Mouse (Mus musculus): ENCODE results near the gene Lsm4. TPM values are rescaled to one million over a fixed set of nuclear protein-coding genes. Genes with fewer than 3 reads are reported as not detected.
A peak's percentile ranks its signal among the peaks of the same experiment; 100 is the strongest.

The Lsm4 gene
- 10 to 100 TPM; 85.2 to 93.7 TPM for total RNA-seq (2021)

- peak; percentile 97 for DNase-seq
- intact Hi-C loops (cut with DNase I), result no loop called here
Measured at GRCm38 (mm10) chr8:70673079-70673856, at the start of gene Lsm4. Gene Lsm4 (plus strand): TSS chr8:70673248.

- intact Hi-C loops (cut with DNase I), result no loop called here
- DNase-seq, result peak; percentile 53
Measured at GRCm38 (mm10) chr8:70625104-70625503, 47.9 kb upstream of the Lsm4 start.

GRCm38 (mm10) chr8:70627041-70627440 is 46.0 kb upstream of the Lsm4 start:
- intact Hi-C loops (cut with DNase I), result no loop called here
- no peak for DNase-seq

GRCm38 (mm10) chr8:70628986-70629490 is 44.0 kb upstream of the Lsm4 start:
- no peak for DNase-seq
- intact Hi-C loops (cut with DNase I), result no loop called here

GRCm38 (mm10) chr8:70629574-70630531 is 43.2 kb upstream of the Lsm4 start:
- intact Hi-C loops (cut with DNase I), result no loop called here
- peak; percentile 86 for DNase-seq

DNA sequence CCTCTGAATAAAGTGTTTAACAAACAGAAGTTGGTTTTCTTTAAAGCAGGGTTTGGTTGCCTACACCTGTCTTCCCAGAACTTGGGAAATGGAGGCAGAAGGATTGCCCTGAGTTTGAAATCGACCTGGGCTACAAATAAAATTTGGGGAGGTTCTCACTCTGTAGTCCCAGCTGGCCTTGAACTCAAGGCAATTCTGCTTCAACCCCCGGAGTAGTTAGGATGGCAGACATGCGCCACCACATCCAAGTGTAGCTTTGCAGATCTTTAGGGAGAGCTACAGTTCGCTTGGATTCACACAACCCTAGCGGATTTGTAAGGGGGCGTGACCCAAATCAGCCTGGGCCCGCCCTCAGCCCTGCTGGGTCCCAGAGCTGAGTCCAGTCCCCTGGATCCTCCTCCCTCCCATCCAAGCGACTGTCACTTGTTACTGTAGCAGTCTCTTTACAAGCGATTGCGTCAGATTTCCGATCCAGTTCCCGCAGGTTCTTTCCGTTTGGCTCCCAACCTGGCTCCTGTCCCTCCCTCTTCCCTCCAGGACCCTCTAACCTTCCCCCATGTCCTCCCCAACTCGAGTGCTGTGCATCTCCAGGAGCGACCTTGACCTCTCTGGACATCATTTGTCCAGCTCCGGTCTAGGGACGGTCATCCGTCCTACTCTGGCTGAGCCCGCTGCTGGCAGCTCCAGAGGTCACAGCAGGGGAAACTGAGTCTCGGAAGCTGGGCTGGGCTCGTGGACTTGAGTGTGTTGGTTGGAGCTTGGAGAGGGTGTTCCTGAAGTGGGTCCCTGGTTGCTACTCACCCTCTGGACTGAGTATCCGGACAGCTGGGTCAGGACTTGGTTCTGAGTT is 42.3 kb upstream of the Lsm4 start:
- intact Hi-C loops (cut with DNase I), result no loop called here

GRCm38 (mm10) chr8:70631436-70631835 is 41.6 kb upstream of the Lsm4 start:
- DNase-seq, result no peak
- intact Hi-C loops (cut with DNase I), result no loop called here

More for the DNA sequence above, 42.3 kb upstream of the Lsm4 start:
- DNase-seq, result no peak

- DNase-seq, result no peak
- intact Hi-C loops (cut with DNase I), result no loop called here
Measured at GRCm38 (mm10) chr8:70632346-70632892, 40.6 kb upstream of the Lsm4 start, which contains the start of gene Gdf15. Gene Gdf15 (minus strand): TSS chr8:70632456.

DNA sequence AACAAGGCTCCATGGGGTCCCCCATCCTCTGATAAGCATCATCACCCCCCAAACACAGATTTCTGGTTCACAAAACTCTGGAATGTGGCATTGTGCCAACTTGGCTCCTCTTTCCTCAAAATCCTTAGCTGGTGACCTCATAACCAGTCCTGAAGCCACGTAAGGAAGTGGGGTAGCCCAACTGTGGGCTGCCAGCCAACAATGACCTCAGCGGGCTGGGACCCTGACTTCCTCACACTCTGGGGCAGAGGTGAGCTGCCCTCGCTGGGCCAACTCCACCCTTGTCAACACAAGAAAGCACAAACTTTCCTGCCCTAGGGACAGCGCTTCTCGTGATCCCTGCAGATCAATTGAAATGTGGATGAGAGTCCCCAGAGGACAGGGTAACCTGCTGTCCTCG is 39.0 kb upstream of the Lsm4 start:
- intact Hi-C loops (cut with DNase I), result no loop called here
- no peak for DNase-seq

DNA sequence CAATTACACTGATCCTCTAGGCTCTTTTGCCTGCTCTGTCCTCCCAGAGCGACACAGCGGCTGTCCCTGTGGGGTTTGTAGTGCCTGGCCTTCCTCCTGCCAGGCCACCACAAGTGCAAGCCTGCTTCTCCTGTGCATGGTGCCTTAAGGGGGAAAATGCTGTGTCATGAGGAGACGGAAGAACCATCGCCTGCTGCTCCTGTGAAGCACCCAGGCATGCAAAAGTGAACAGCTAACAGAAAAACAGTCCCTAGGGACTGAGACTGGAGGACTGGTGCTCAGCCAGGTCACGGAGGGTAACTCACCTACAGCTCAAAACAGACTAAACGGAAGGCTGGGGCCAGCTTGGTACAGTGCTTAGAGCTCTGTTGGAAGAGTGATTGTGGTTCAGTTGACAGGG is 37.5 kb upstream of the Lsm4 start:
- no peak for DNase-seq
- intact Hi-C loops (cut with DNase I), result no loop called here

- DNase-seq, result no peak
- intact Hi-C loops (cut with DNase I), result no loop called here
Measured at GRCm38 (mm10) chr8:70636838-70637237, 36.2 kb upstream of the Lsm4 start.

DNA sequence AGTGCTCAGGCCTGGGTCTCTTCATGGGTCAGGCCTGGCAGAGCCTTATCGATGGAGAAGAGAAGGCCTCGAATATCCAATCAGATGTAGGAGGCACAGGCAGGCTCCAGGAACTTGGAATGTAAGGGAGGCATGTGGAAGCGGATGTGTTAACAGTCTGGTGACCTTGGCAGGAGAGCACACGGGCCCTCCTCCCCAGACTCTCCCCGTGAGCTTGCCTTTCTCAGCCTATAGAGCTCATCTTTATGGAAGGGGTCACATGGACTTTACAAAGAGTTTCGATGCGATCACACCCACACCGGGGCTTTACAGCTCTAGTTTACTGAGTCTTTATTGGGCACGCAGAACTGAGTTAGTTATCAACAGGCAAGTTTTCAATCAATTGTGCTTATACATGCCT is 34.3 kb upstream of the Lsm4 start:
- intact Hi-C loops (cut with DNase I), result no loop called here
- no peak for DNase-seq

DNA sequence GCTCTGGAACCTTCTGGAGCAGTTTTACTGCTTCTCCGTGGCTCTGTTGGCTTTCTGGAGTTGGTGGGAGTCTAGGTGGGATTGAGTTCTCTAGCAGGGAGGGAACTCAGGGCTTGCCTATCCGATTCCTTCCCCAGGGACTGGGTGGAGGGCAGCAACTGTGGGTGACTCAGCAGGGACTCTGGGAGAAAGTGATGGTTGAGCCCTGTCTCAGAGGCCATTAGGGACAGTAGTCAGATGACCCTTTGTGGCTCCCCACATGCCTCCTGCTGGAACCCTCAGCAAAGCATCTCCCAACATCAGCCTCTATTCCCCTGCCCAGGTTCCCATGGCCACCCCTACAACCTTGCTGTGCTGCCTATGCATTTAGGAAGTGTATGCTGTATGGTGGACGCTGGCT is 30.0 kb upstream of the Lsm4 start:
- no peak for DNase-seq
- intact Hi-C loops (cut with DNase I), result no loop called here

DNA sequence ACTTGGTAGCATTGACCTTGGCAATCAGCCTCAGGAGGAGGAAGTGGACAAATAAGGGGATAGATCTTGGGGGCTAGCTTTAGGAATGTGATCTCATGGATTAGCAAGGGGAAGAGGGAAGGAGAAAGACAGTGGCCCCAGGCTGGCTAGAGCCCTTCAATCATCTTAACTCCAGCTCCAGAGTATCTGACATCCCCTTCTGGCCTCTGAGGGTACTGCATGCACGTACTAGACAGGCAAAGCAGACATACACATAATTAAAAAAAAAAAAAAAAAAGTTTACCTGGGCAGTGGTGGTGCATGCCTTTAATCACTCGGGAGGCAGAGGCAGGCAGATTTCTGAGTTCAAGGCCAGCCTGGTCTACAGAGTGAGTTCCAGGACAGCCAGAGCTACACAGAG is 29.0 kb upstream of the Lsm4 start:
- intact Hi-C loops (cut with DNase I), result no loop called here
- DNase-seq, result no peak

DNA sequence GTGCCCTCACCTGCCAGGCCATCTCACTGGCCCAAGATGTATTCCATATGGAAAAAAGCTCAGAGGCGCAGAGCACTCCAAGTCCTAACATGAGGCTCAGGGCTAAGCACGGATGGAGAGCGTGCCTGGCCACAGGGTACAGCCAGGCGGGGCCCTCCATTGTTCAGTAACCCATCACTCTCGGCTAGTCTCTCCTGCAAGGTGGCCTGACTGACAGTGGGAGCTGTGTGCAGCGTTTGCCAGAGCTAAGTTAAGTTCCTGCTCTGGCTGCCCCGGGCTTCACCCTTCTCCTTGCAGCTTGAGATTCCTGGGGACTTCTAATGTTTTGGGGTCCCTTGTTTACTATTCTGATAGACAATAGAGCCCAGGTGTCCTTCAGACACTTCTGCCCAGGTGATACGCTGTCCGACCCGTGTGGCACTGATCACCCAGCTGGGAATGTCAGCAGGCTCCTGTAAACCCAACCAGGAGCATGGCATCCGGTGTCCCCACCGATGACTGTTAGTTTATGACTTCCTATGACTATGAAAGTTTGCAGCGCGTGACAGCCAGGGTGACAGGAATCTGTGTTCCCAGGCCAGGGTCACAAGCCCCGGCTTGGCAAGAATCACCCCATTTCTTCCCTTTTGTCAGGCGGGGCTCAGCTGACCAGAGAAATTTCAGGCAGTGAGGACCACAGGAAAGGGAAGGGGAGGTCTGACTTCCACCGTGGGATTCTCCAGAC is 27.4 kb upstream of the Lsm4 start:
- intact Hi-C loops (cut with DNase I), result no loop called here
- no peak for DNase-seq

GRCm38 (mm10) chr8:70646369-70646768 is 26.7 kb upstream of the Lsm4 start:
- DNase-seq, result no peak
- intact Hi-C loops (cut with DNase I), result no loop called here

DNA sequence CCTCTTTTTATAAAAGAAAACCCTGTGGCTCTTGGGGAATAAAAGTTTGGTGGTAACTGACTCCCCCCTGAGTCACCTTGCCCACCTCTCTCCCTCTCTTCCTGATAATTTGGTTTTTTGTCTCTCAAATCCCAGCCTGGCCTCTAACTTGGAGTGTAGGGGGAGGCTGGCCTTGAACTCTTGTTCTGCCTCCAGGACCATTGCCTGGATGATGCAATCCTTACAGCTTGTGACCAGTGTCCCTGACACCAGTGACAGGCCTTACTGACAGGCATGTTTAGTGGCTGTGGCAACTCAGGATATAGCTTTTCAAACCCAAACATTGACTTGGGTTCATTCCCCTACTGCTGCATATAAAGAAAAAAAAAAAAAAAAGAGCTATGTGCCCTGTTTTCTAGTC is 26.3 kb upstream of the Lsm4 start:
- no peak for DNase-seq
- intact Hi-C loops (cut with DNase I), result no loop called here

GRCm38 (mm10) chr8:70647343-70648163 is 25.5 kb upstream of the Lsm4 start:
- intact Hi-C loops (cut with DNase I), result no loop called here
- no peak for DNase-seq

GRCm38 (mm10) chr8:70648164-70648442 is 24.9 kb upstream of the Lsm4 start:
- DNase-seq, result no peak
- intact Hi-C loops (cut with DNase I), result no loop called here
